Mouse (Mus musculus): ENCODE measurements around the gene Akt1.

GRCm38 (mm10) chr12:112696806-112697425 lies 22.2 kb upstream of the Akt1 start:
- TF ChIP-seq CTCF (IDR thresholded peaks at IDR 0.05; ENCODE audit: extremely low read depth, insufficient read depth, insufficient read length, insufficient replicate concordance) = no peak
- TF ChIP-seq POLR2A (IDR thresholded peaks at IDR 0.05; ENCODE audit: low read depth, low read length) = no peak
